Mouse (Mus musculus) cerebellum, adult 2 months (tissue): ENCODE results near the gene 4933406M09Rik.

Experiments used
- CTCF ChIP-seq: fragments of 200-500 bp; IDR thresholded peaks from 2 replicates; pipeline ENCODE4 v1.5.1; 2011; ENCODE audit warnings: low read depth, mild to moderate bottlenecking, control low read depth, low read length, moderate library complexity, borderline replicate concordance; ENCODE audit not compliant: insufficient read depth
- POLR2A ChIP-seq: fragments of 200-500 bp; IDR thresholded peaks from 2 replicates; pipeline ENCODE4 v1.6.1; 2011; ENCODE audit warnings: low read length, control low read depth, borderline replicate concordance; ENCODE audit not compliant: insufficient read depth

GRCm38 (mm10) chr1:134339162-134339561 lies 46.6 kb upstream of the 4933406M09Rik start:
- no peak for TF ChIP-seq POLR2A
- TF ChIP-seq CTCF, result no peak
